8 mouse cellular contexts compared by ENCODE assay signal in the genomic region with DNA sequence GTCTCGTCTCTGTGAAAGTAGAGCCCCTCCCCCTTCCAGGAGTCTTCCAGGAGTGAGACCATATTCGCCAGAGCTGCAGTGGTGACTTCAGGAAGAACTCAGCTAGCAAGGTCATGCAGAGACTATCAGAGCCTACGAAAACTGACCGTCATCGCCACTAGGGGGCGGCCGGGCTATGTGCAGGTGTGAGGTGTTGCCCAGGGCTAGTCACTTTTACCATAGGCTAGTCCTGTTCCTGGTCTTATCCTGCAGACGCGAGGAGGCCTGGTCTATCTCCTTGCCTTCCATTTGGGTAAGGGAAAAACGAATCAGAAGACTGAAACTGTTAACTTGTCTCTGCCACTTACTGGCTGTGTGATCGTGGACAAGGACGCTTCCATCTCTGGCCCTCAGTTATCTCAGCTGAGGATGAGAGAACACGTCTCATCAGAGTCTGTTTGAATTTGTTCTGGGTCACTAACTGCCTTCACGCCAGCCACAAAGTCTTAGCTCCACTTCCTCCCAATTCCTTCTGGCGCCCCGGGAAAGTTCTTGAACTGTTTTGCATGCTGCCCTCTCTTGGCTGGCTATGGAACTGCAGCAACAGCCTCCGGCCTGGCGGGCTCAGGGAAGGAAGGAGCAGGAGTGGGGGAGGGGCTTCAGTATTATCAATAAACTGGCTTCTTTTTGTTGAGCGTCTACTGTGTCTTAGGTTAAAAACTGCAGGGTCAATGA. TPM values are rescaled to one million over a fixed set of nuclear protein-coding genes. Genes with fewer than 3 reads are reported as not detected.
DNase-seq lines count a peak whose midpoint lies in the region; ATAC-seq and TF ChIP-seq lines count a peak whose summit lies in the region.

No protein-coding gene starts in this region.

- no peaks in the 10 kb centered on the region for H3K27me3 ChIP-seq in forebrain, postnatal 0 days (ENCODE audit: insufficient read depth, low read length)
- H3K27me3 ChIP-seq in lung, postnatal 0 days (replicated peaks; ENCODE audit: insufficient read depth, low read length) = no peaks in the 10 kb centered on the region

- H3K4me2 ChIP-seq in forebrain, postnatal 0 days (ENCODE audit: low read depth) = no peak overlapping the region
- peak overlapping the region; percentile 22; the same call in 1 of the 2 replicates for H3K4me2 ChIP-seq in lung, postnatal 0 days (replicated peaks; ENCODE audit: low read depth, low read length)

- WGBS in forebrain, postnatal 0 days = 8% methylated on average over 19 of the region's 19 CpGs
- WGBS in lung, postnatal 0 days = 10% methylated on average over 19 of the region's 19 CpGs

- peak; percentile 68 for DNase-seq in MEL-GATA-1-ER (ENCODE audit: extremely low read depth, low read depth)
- peak; percentile 85 for DNase-seq in c-Kit-positive CD71-positive TER-119-positive erythroid progenitor cells, embryonic 14.5 days (ENCODE audit: low spot score)
- DNase-seq in forebrain, postnatal 0 days = peak; percentile 87
- DNase-seq in heart, postnatal 4 days = peak; percentile 93
- DNase-seq in layer of hippocampus, adult 9-11 months = peak; percentile 71
- peak; percentile 86 for DNase-seq in lung, postnatal 0 days (ENCODE audit: low spot score)
- DNase-seq in retina, postnatal 7 days (ENCODE audit: low read depth, low spot score) = peak; percentile 77
- DNase-seq in urinary bladder, adult 18-20 months (ENCODE audit: low spot score in 2 of 2) = peak; percentile 69 to 77

- no peaks in the 10 kb centered on the region for H3K4me1 ChIP-seq in forebrain, postnatal 0 days (ENCODE audit: insufficient read depth)
- H3K4me1 ChIP-seq in lung, postnatal 0 days (ENCODE audit: insufficient read depth, low read depth, low read length) = 0 out of 2 replicates have a peak, but pooled peaks cover 2% of the 10 kb centered on the region

- no peak for TF ChIP-seq EP300 in lung, postnatal 0 days (IDR thresholded peaks at IDR 0.05)

- peak; percentile 83 for TF ChIP-seq CTCF in forebrain, postnatal 0 days (IDR thresholded peaks at IDR 0.05; ENCODE audit: low read depth)
- peak; percentile 84 for TF ChIP-seq CTCF in lung, postnatal 0 days (IDR thresholded peaks at IDR 0.05)

- H3K27ac ChIP-seq in forebrain, postnatal 0 days (ENCODE audit: low read depth, low read length) = no peak overlapping the region
- no peak overlapping the region for H3K27ac ChIP-seq in lung, postnatal 0 days (ENCODE audit: low read length)

- no peak overlapping the region for H3K4me3 ChIP-seq in forebrain, postnatal 0 days (ENCODE audit: low read depth, low read length)
- no peak overlapping the region for H3K4me3 ChIP-seq in lung, postnatal 0 days (ENCODE audit: low read depth, low read length)

- no peaks in the 10 kb centered on the region for H3K36me3 ChIP-seq in forebrain, postnatal 0 days (ENCODE audit: insufficient read depth)
- H3K36me3 ChIP-seq in lung, postnatal 0 days (ENCODE audit: insufficient read depth, low read length) = no peaks in the 10 kb centered on the region

- peak; percentile 32; the same call in 1 of the 2 replicates for ATAC-seq in forebrain, postnatal 0 days
- peak; percentile 76 for ATAC-seq in lung, postnatal 0 days

- H3K9ac ChIP-seq in forebrain, postnatal 0 days = no peak overlapping the region
- H3K9ac ChIP-seq in lung, postnatal 0 days (replicated peaks; ENCODE audit: low read depth) = no peak overlapping the region

- H3K9me3 ChIP-seq in forebrain, postnatal 0 days (ENCODE audit: low read length) = no peaks in the 10 kb centered on the region
- no peaks in the 10 kb centered on the region for H3K9me3 ChIP-seq in lung, postnatal 0 days (ENCODE audit: low read length)

RNA-seq across cellular contexts. Expression of gene Runx3, which starts 53.5 kb away (rescaled TPM):
- not detected in 2 replicates for total RNA-seq in forebrain, postnatal 0 days (2014; rRNA removed)
- not detected in 2 replicates for polyA plus RNA-seq in forebrain, postnatal 0 days (2015; fragmentation: Nextera tagmentation; extraction: Ambion mirVana)
- total RNA-seq in heart, postnatal 4 days (2021) = under 1 TPM; 0.25 to 0.45 TPM
- 0.13 and 0.18 TPM in 2 replicates for polyA plus RNA-seq in lung, postnatal 0 days (2015; fragmentation: Nextera tagmentation; extraction: Ambion mirVana)
